Mouse (Mus musculus): ENCODE measurements at regions not wholly inside any gene's neighbourhood (a gene's known extent, or its start where the extent isn't known, plus 50 kb on each side); places are given as distances from the start of the nearest gene placed in this dataset.

GRCm38 (mm10) chr3:82214566-82215465 is 69.2 kb upstream of the Gucy1a1 start:
- TF ChIP-seq POLR2A (IDR thresholded peaks at IDR 0.05; ENCODE audit: low read depth, low read length) (no peak), CTCF (IDR thresholded peaks at IDR 0.05; ENCODE audit: borderline replicate concordance, insufficient read depth, low read length) (no peak)
- Histone ChIP-seq H3K27ac (ENCODE audit: insufficient read depth, low read length) (no peak overlapping the region), H3K4me3 (ENCODE audit: insufficient read depth, low read length) (no peak overlapping the region), H3K4me1 (ENCODE audit: control insufficient read depth, insufficient read depth, low read length) (no peaks in the 10 kb centered on the region)

GRCm38 (mm10) chr3:82207321-82207720 is 61.7 kb upstream of the Gucy1a1 start:
- no peaks in the 10 kb centered on the region for H3K4me1 ChIP-seq (ENCODE audit: control insufficient read depth, insufficient read depth, low read length)
- H3K4me3 ChIP-seq (ENCODE audit: insufficient read depth, low read length), result no peak overlapping the region
- H3K27ac ChIP-seq (ENCODE audit: insufficient read depth, low read length), result no peak overlapping the region
- TF ChIP-seq POLR2A (IDR thresholded peaks at IDR 0.05; ENCODE audit: low read depth, low read length) (no peak), CTCF (IDR thresholded peaks at IDR 0.05; ENCODE audit: borderline replicate concordance, insufficient read depth, low read length) (no peak)
